Mouse (Mus musculus) G1E (cell line): ENCODE measurements at regions not wholly inside any gene's neighbourhood (a gene's known extent, or its start where the extent isn't known, plus 50 kb on each side); places are given as distances from the start of the nearest gene placed in this dataset.

Experiments used
- ATAC-seq: 2 replicates; pipeline ENCODE4 v1.8.0; 2016; ENCODE audit warnings: mild to moderate bottlenecking; ENCODE audit not compliant: insufficient number of reproducible peaks, poor library complexity, low FRiP score, severe bottlenecking; ENCODE audit errors: extremely low read depth
- DNase-seq: peaks from one replicate; pipeline ENCODE4 v3.0.0; 2012; ENCODE audit warnings: low spot score
- H3K27me3 ChIP-seq: 2 replicates; pipeline ENCODE4 v1.6.1; 2012; ENCODE audit warnings: mild to moderate bottlenecking, low read length, inconsistent platforms; ENCODE audit not compliant: insufficient read depth
- H3K36me3 ChIP-seq: replicated peaks from 2 replicates; pipeline ENCODE3; 2012; ENCODE audit warnings: mild to moderate bottlenecking, inconsistent platforms
- H3K4me1 ChIP-seq: 2 replicates; pipeline ENCODE4 v1.6.1; 2012; ENCODE audit warnings: low read depth, low read length, inconsistent platforms, mixed read lengths; ENCODE audit not compliant: insufficient read depth
- H3K4me3 ChIP-seq: 2 replicates; pipeline ENCODE4 v1.5.1; 2012; ENCODE audit warnings: low read depth, mild to moderate bottlenecking, inconsistent platforms, low read length, moderate library complexity, mixed read lengths
- H3K9me3 ChIP-seq: replicated peaks from 2 replicates; pipeline ENCODE4 v1.6.1; 2012; ENCODE audit warnings: inconsistent platforms
- CTCF ChIP-seq: IDR thresholded peaks from 2 replicates; pipeline ENCODE4 v1.5.1; 2012; ENCODE audit warnings: low read depth, low read length, inconsistent platforms, mixed read lengths
- GATA1 ChIP-seq: IDR thresholded peaks from 2 replicates; pipeline ENCODE4 v1.6.1; 2012; ENCODE audit warnings: borderline replicate concordance, low read length, inconsistent platforms, mixed read lengths
- GATA2 ChIP-seq: IDR thresholded peaks from 2 replicates; pipeline ENCODE4 v1.6.1; 2012; ENCODE audit warnings: low read depth, low read length, inconsistent platforms, borderline replicate concordance
- POLR2AphosphoS5 ChIP-seq: IDR thresholded peaks from 2 replicates; pipeline ENCODE4 v1.6.1; 2012; ENCODE audit warnings: low read depth, low read length, inconsistent platforms; ENCODE audit not compliant: insufficient replicate concordance
- TAL1 ChIP-seq: conservative IDR thresholded peaks from 2 replicates; pipeline ENCODE4 v1.6.1; 2012; ENCODE audit warnings: low read depth, low read length, inconsistent platforms, mixed read lengths

DNA sequence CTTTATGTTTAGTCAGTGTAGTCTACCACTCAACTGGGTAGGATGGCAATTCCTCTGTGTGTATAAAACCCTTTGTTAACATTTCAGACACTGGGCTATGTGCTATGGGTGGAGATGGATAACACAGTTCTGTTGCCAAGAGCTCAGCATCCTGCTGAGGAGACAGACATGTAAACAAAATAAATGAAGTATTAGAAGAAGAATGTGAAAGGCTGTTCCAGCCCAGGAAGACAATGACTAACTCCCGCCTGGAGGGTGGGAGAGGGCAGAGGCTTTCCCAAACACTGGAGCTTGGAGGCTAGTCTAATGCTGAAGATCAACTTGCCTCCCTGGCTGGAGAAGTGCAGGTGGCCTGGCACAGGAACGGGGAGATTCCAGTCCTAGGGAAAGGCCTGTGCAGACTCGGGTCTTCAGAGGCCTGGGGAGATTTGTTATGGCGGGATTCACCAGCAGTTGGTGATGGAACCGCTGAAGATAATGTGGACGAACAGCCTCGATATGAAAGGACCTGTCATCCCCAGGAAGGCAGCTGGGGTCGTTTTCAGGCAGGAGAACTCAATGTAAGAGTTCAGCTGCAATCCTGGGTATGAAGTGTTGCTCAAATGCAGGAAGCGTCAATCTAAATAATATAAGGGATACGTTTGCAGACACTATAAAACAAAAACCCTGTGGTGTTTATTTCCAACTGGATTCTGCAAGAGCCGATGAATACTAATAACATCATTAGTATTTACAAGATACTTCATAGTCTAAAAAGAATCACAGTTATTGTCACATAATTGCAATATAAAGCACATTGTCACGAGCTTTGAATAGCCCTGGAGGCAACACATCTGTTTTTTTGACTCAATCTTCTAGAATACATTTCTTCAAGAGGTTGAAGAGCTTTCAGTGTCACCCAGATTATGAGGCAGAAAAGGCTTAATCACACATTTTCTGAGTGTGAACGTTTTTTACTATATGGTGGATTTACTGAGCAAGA, 498.8 kb upstream of the Btbd3 start:
- peaks cover 19% of the 10 kb centered on the region for H3K9me3 ChIP-seq
- no peaks in the 10 kb centered on the region for H3K36me3 ChIP-seq
- H3K4me3 ChIP-seq = no peak overlapping the region
- ATAC-seq = no peak
- no peak for TF ChIP-seq GATA2
- DNase-seq = no peak
- no peaks in the 10 kb centered on the region for H3K4me1 ChIP-seq
- H3K27me3 ChIP-seq = no peaks in the 10 kb centered on the region

DNA sequence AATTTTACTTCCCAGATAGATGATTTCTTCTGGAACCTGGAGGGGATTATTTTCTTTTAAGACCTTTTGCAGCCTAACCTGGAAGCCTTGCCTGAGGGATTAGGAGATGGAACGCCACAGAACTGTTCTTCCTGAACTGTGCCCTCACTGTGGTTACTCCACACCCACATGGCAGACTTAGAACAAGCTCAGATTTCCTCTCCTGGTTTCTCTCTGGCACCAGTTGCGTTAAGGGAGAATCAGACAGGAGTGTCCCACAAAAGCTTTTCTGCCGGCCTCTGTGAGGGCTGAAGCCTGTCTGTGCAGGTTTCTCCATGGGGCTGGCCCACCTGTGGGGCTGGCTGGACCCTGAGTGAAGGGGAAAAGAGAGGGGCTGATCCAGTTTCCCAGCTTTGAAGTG, 500.1 kb upstream of the Btbd3 start:
- Histone ChIP-seq H3K9me3 (peaks cover 19% of the 10 kb centered on the region), H3K27me3 (no peaks in the 10 kb centered on the region), H3K4me1 (no peaks in the 10 kb centered on the region), H3K4me3 (no peak overlapping the region), H3K36me3 (no peaks in the 10 kb centered on the region)
- no peak for ATAC-seq
- TF ChIP-seq POLR2AphosphoS5 (no peak), GATA2 (no peak), CTCF (no peak), TAL1 (no peak), GATA1 (no peak)
- DNase-seq = no peak

DNA sequence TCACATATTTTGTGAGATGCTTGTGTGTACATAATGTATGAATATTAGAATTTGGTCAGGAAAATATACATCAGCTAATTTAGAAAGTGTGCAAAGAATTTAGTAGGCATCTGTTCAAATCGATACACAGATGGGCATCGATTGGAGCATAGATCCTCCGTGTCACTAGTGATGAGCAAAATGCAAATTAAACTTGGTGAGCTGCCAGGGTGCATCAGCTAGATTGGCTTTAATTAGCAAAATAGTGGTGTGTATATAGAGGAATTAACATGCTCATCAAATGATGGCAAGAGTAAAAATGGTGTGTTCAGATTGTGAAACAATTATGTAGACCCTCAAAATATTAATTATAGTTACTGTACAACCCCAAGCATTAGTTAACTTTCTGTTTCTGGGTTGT, 501.9 kb upstream of the Btbd3 start:
- Histone ChIP-seq H3K27me3 (no peaks in the 10 kb centered on the region), H3K36me3 (no peaks in the 10 kb centered on the region), H3K4me3 (no peak overlapping the region), H3K4me1 (no peaks in the 10 kb centered on the region), H3K9me3 (peaks cover 15% of the 10 kb centered on the region)
- no peak for DNase-seq
- TF ChIP-seq POLR2AphosphoS5 (no peak), GATA2 (no peak), GATA1 (no peak), CTCF (no peak), TAL1 (no peak)
- ATAC-seq = no peak

DNA sequence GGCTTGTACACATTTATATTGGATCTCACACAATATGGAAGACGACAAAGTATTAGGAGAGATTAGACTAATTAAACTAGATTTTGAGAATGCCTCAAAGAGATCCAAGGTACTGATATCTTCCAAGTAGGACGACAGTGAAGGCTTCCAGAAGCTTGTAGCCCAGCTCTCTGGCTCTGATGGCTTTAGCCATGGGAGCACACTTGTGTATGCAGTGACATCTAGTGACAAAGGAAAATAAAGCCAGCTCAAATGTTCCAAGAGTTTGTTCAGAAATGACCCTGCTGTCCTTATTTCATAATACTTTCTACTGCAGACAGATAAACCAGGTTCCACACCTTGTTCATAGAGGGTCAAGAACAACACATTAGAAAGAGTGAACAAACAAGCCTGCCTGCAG, 524.0 kb upstream of the Btbd3 start:
- Histone ChIP-seq H3K27me3 (no peaks in the 10 kb centered on the region), H3K4me1 (no peaks in the 10 kb centered on the region), H3K9me3 (peaks cover 22% of the 10 kb centered on the region), H3K36me3 (no peaks in the 10 kb centered on the region), H3K4me3 (no peak overlapping the region)
- ATAC-seq = no peak
- TF ChIP-seq TAL1 = no peak
- no peak for DNase-seq

DNA sequence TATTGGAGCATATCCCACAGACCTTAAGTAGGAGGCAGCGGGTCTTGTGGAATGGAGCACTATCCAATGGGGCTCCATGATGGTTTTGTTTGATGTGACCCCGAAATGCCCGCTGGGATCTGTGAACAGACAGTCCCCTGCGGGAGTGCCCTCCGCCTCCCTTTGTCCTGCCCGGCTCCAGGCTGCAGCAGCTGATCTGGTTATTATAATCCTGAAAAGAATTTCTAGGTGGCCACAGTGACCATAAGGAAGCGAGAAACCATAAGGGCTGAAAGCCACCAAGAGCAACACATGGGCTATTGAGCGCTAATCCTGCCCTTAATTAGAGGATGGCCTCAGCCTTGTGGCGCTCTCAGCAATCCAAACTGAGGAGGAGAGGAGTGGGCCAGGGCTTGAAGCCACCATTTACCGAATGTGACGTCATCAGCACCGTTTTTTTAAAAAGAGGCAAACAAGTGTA, 525.9 kb upstream of the Btbd3 start:
- no peaks in the 10 kb centered on the region for H3K36me3 ChIP-seq
- no peak for ATAC-seq
- no peak overlapping the region for H3K4me3 ChIP-seq
- TF ChIP-seq GATA2 (no peak), TAL1 (no peak), GATA1 (no peak), POLR2AphosphoS5 (no peak), CTCF (no peak)
- H3K9me3 ChIP-seq = peaks cover 18% of the 10 kb centered on the region
- H3K4me1 ChIP-seq = no peaks in the 10 kb centered on the region
- no peak for DNase-seq
- H3K27me3 ChIP-seq = no peaks in the 10 kb centered on the region

DNA sequence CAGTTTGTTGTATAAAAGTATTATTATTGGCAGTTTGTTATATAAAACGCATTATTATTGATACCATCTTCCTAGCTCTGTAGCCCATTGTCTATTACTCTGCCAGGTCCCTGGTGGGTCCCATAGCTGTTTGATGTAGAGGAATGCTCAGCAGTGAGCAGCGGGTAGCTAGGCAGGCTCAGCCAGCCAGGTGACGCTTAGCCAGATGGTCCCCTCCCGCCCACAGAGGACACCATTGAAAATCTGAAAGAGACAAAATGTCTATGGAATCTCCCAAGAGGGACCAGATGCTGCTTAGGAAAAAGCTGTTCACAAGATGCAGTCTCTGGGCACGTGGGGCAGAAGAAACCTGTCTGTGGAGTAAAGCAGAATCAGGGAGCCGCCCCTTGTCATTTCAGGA, 526.5 kb upstream of the Btbd3 start:
- ATAC-seq (no peak), DNase-seq (no peak)
- Histone ChIP-seq H3K4me3 (no peak overlapping the region), H3K9me3 (peaks cover 17% of the 10 kb centered on the region), H3K4me1 (no peaks in the 10 kb centered on the region), H3K27me3 (no peaks in the 10 kb centered on the region), H3K36me3 (no peaks in the 10 kb centered on the region)
- TF ChIP-seq GATA1 (no peak), TAL1 (no peak), POLR2AphosphoS5 (no peak), GATA2 (no peak), CTCF (no peak)

DNA sequence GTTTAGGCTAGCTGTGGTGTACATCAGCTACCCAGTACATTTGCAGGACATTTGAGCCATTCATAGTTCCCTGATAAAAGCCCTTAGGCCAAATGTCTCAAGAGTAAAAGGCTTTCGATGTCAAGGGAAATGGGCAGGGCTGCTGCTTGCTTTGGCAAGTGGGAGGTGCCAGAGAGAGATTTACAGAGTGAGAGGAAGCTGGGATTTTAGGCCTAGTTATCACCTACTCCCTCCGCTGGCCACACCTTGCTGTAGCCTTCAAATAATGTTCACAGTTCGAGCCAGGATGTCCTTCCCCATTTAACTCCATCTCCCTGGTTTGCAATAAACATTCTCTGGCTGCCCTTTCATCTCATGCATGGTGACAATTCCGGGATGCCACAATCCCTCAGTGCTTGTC, 527.2 kb upstream of the Btbd3 start:
- Histone ChIP-seq H3K4me1 (no peaks in the 10 kb centered on the region), H3K9me3 (peaks cover 20% of the 10 kb centered on the region), H3K36me3 (no peaks in the 10 kb centered on the region), H3K27me3 (no peaks in the 10 kb centered on the region), H3K4me3 (no peak overlapping the region)
- DNase-seq (no peak), ATAC-seq (no peak)
- TF ChIP-seq TAL1 = no peak
- no peak for TF ChIP-seq CTCF
- no peak for TF ChIP-seq POLR2AphosphoS5
- no peak for TF ChIP-seq GATA1
- TF ChIP-seq GATA2 = no peak
